Mouse (Mus musculus): ENCODE results near the gene Fam110c.
"Not testable (repeated sequence)": the region's sequence is repeated elsewhere in the genome, so short reads cannot be mapped to it uniquely, and the experiment has no call there.

Gene Fam110c

DNA sequence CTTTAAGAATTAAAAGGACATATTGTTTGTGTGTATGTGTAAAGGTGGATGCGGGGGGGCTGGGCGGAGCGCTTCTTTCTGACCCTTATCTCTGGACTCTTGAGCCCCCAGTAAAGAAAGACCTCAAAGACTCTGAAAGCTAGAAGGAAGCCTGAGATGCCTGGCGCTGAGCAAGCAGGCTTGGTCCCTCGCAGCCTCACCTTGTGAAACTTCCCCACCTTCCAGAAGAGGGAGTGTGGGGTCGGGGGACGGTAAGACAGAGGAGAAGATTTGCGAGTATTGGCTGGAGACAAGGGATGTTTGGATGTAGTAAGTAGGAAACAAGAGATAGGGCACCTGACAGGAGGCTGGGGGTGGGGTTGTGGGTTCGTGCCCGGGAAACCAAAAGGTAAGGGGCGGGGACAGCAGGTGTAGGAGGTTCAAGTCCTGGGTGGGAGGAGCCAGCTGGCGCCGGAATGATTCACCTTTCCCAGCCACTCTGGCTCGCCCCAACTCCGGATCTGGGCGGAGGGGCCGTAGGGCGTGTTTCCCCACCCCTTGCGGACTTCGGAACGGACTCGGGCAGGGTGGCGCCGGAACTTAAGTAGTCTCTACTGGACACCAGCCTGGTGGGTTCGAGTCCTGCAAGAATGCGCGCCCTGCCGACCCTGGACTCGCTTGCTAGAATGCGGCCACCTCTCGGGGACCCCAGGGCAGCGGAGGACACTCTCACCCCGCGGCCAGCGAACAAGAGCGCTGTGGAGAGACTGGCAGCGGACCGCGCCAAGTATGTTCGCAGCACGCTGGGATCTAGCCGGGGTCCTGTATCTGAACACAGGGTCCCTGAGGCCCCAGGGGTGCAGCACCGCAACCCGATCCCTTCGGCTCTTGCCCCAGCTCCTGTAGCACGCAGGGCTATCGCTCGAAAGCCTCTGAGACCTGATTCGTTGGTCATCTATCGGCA is at the start of gene Fam110c:
TSS of gene Fam110c (plus strand) at position 450 of the 943 bp plus-strand sequence.
- in situ Hi-C loops (cut with MboI; ENCODE audit: low sequenced_read_pairs), result no loop called here

GRCm38 (mm10) chr12:31026423-31026822 is 47.2 kb upstream of the Fam110c start:
- in situ Hi-C loops (cut with MboI; ENCODE audit: low sequenced_read_pairs), result no loop called here

DNA sequence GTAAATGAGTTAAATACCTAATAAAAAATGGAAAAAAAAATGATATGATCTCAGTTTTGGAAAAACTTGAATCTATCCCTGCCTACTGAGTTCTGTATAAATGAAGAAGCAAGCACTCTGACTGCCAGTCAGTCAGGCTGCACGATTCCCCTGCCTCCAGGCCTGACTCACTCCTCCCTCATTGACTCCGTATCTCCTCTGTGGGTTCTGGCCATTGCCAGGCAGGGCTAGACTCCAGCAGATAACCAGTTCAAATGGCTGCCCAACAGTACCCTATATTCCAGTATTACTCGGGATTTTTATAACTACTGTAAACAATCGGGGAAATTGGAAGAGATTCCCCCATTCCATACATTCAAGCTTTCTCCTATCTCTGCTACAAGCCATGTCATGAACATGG is 21.6 kb upstream of the Fam110c start:
- in situ Hi-C loops (cut with MboI; ENCODE audit: low sequenced_read_pairs), result no loop called here

GRCm38 (mm10) chr12:31056291-31056864 is 17.3 kb upstream of the Fam110c start:
- in situ Hi-C loops (cut with MboI; ENCODE audit: low sequenced_read_pairs), result no loop called here

- in situ Hi-C loops (cut with MboI; ENCODE audit: low sequenced_read_pairs), result no loop called here
Observed at GRCm38 (mm10) chr12:31059393-31059853, 14.2 kb upstream of the Fam110c start.

DNA sequence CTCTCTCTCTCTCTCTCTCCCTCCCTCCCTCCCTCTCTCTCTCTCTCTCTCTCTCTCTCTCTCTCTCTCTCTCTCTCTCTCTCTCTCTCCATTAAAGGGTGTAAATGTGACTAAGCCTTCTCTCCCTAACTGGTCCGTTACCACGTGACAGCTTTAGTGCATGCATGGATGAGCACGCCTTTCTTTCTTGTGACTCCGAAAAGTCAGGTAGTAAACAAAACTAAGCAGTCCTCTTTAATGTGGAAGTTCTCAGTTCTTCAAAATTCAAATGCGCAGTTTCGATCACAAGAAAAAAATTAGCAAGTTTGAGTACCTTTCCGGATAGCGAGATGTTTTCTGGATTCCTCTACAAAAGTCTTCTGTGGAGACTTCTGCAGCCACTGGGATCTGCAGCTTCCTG is 13.4 kb upstream of the Fam110c start:
- in situ Hi-C loops (cut with MboI; ENCODE audit: low sequenced_read_pairs), result no loop called here

- in situ Hi-C loops (cut with MboI; ENCODE audit: low sequenced_read_pairs), result no loop called here
Observed at GRCm38 (mm10) chr12:31071222-31071621, 2.4 kb upstream of the Fam110c start.

DNA sequence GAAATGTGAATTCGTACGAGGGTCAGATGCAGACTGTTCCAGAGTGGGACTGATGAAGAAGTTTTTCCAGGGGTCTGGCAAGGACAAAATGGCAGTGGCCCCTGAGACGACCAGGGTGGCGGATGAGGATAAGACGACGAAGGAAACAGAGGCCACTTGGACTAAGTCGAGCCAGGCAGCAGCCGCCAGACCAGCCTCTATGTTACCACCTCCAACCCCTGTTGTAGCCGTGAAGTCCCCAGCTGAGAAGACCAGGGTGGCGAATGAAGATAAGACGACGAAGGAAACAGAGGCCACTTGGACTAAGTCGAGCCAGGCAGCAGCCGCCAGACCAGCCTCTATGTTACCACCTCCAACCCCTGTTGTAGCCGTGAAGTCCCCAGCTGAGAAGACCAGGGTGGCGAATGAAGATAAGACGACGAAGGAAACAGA is 710 bp downstream of the Fam110c start:
- in situ Hi-C loops (cut with MboI; ENCODE audit: low sequenced_read_pairs), result not testable (repeated sequence)

- in situ Hi-C loops (cut with MboI; ENCODE audit: low sequenced_read_pairs), result no loop called here
Observed at GRCm38 (mm10) chr12:31074839-31075538, 1.3 kb downstream of the Fam110c start.

- in situ Hi-C loops (cut with MboI; ENCODE audit: low sequenced_read_pairs), result no loop called here
Observed at GRCm38 (mm10) chr12:31077020-31077419, 3.4 kb downstream of the Fam110c start.

DNA sequence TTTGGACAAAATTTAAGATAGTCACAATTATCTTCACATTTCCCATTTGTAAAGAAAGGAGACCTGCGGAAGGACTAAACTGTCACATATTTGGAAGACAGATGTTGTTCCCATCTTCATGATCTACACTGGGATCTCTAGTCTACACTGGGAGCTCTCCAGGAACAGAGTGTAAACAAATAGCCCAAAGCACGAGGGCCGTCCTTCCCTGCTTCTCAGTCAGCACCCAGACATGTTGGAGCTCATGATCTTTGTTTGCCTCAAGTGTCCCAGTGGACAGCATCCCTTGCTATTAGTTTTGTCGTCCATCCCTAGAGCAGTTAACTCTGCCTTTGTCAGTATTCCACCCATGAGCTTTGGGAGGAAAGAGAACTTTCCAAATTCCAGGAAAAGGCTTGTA is 4.4 kb downstream of the Fam110c start:
- in situ Hi-C loops (cut with MboI; ENCODE audit: low sequenced_read_pairs), result no loop called here

DNA sequence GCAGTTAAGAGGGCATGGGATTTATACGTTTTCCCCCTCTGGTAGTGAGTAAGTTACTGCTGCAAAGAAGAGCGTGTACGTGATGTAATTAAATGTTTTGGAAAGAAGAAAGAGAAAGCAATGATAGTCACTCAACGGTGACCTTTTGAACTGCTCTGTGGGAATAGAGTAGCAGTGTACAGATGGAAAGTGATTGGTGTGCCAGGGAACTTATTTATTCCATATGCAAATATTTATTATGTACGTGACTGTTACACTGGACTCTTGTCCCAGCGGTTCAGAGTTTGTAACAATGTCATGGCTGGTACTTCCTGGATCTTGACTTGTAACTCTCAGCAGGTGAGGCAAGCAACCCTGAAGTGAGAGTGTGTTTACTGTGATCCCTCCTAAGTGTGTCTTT is 6.7 kb downstream of the Fam110c start:
- in situ Hi-C loops (cut with MboI; ENCODE audit: low sequenced_read_pairs), result no loop called here

DNA sequence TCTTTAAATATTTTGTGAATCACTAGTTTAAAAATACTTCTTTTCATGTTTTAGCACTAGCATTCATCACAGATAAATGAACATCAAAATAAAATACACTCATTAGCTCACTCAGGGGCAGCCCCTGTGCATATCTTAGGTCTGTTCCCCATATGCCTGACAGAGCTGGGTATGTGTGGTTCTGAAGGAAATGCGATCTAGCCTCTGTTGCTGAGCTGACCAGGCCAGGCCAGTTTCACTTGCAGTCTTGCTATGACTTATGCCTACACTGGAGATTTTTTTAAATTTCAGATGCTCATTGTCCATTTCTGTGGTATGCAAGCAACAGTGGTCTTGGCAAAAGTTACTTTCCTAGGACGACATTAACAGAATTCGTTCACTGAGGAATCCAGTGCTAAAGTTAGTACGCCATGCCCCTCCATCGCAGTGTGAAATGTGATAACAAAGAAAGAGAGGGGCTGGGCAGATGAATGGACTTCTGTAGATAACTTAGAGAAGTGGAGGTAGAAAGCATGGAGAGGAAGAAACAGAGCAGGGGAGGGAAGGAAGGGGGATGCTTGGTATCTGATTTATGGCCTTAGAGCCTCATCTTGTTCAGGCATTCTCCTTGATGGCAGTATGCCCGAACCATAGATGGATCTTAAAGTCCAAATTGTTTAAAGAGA is 7.4 kb downstream of the Fam110c start:
- in situ Hi-C loops (cut with MboI; ENCODE audit: low sequenced_read_pairs), result no loop called here

DNA sequence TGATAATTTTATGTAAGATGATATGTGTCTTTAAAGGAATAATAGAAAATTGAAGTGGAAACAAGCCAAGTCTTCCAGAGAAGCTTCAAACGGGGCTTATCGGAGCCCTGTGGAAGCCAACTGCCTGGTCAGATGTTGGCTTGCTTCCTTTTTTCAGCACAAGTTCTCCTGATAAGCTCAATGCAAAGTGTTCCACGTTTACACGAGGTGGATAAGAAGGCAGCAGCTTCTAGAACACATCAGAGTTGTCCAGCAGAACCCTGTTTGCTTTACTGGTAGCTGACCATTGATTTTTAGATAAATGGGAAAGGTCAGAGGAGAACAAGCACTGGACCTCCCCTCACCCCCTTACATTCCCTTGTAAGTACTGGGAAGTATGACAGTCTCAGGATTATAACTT is 9.3 kb downstream of the Fam110c start:
- in situ Hi-C loops (cut with MboI; ENCODE audit: low sequenced_read_pairs), result no loop called here

DNA sequence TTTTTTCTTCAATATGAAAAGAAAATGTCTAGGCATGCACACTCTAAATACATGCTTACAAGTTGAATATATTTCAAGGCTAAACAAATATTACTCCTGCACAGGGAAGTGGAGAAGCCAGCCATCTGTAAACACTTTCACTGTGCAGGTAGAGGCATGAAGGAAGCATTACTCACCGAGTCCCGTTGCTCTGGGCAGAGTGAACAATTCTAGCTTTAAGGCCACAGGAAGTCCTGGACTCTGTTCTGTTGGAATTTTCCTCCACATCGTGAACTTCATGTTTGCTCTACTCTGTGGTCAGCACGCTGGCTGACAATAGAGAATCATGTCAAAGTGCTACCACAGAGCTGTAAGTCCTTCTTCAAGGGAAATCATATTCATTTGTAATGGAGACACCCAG is 9.7 kb downstream of the Fam110c start:
- in situ Hi-C loops (cut with MboI; ENCODE audit: low sequenced_read_pairs), result no loop called here

DNA sequence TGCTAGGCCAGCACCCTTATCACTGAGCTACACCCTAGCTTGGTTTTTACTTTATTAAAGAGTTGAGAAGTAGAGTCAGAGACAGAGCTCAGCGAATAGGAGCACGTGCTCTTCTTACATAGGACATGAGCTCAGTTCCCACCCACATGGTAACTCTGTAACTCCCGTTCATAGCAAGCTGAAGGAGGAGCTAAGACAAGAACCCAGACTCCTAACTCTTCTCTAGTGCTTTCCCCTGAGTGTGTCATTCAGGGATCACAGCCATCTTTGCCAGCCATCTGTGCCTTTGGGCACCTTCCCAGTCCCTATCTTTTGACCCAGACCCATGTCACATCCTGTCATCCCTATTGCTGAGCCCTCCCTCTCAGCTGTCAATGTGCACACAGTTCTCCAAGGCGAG is 13.4 kb downstream of the Fam110c start:
- in situ Hi-C loops (cut with MboI; ENCODE audit: low sequenced_read_pairs), result no loop called here

- in situ Hi-C loops (cut with MboI; ENCODE audit: low sequenced_read_pairs), result no loop called here
Observed at GRCm38 (mm10) chr12:31090401-31090800, 16.7 kb downstream of the Fam110c start.

- in situ Hi-C loops (cut with MboI; ENCODE audit: low sequenced_read_pairs), result no loop called here
Observed at GRCm38 (mm10) chr12:31090882-31091640, 17.4 kb downstream of the Fam110c start.

- in situ Hi-C loops (cut with MboI; ENCODE audit: low sequenced_read_pairs), result no loop called here
Observed at GRCm38 (mm10) chr12:31092481-31092880, 18.8 kb downstream of the Fam110c start.

GRCm38 (mm10) chr12:31097185-31097584 is 23.5 kb downstream of the Fam110c start:
- in situ Hi-C loops (cut with MboI; ENCODE audit: low sequenced_read_pairs), result no loop called here

Measured in CH12F3 (cell line).